Mouse (Mus musculus): ENCODE results near the gene Slc25a39. TPM values are rescaled to one million over a fixed set of nuclear protein-coding genes. Genes with fewer than 3 reads are reported as not detected.
"Not testable (repeated sequence)": the region's sequence is repeated elsewhere in the genome, so short reads cannot be mapped to it uniquely, and the experiment has no call there.

The Slc25a39 gene
- polyA plus RNA-seq, 1 experiment from 2014 or later: 274 TPM

DNA sequence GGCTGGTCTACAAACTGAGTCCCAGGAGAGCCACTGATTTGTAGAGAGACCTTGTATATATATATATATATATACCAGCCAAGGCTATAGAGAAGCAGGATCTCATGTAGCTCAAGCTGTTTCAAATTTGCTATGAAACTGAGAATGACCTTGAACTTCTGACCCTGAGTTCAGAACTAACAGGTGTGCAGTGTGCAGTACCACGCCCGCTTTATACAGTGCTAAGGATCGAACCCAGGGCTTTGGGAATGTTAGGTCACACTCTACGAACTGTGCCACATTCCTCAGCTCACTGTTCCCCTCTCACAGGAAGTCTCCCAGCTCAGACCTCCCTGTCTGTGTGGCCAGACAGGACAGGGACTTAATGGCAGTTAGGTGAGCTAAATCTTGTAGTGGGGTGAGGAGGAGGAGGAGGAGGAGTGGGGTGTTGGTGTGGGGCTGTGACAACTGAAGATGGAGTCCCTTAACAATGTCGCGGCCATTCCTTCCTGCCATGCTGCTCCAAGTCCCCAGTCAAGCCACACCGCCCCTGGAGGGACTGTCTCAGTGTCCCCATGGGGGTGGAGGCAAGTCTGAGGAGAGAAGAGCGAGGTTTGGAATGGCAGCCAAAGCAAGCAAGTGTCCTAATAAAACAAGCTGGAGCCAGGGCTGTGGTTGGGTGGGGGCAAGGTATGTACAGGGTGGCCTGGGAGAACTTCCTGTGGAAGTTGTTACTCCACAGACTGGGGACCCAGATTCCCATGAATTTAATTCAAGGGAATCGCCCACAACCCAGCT lies 40.1 kb downstream of the Slc25a39 start:
- Histone ChIP-seq H3K4me3 (ENCODE audit: low read length) (no peak overlapping the region), H3K27me3 (ENCODE audit: control insufficient read depth, insufficient read depth, low read length) (no peaks in the 10 kb centered on the region), H3K27ac (ENCODE audit: low read depth, low read length) (no peak overlapping the region), H3K4me2 (replicated peaks; ENCODE audit: low read depth, low read length) (no peak overlapping the region), H3K4me1 (ENCODE audit: control insufficient read depth, insufficient read depth, low read length) (no peaks in the 10 kb centered on the region), H3K9ac (ENCODE audit: low read depth, low read length) (no peak overlapping the region), H3K36me3 (ENCODE audit: control insufficient read depth, insufficient read depth, low read length) (no peaks in the 10 kb centered on the region), H3K9me3 (ENCODE audit: control insufficient read depth, low read length) (no peaks in the 10 kb centered on the region)
- ATAC-seq (ENCODE audit: low FRiP score, low TSS enrichment): no peak
- 72% methylated on average over 9 of the region's 9 CpGs for WGBS

DNA sequence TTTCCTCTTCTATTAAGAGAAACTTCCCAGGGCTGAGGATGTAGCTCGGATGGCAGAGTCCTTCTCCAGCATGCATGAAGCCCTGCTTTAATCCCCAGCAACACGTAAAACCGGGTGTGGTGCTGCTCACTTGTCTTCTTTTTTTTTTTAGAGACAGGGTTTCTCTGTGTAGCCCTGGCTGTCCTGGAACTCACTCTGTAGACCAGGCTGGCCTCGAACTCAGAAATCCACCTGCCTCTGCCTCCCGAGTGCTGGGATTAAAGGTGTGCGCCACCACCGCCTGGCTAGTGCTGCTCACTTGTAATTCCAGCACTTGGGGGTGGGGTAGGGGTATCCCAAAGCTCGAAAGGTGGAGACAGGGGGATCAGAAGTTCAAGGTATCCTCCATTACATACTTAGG lies 41.6 kb downstream of the Slc25a39 start, which contains the start of gene Slc4a1:
TSS of gene Slc4a1 (minus strand) at position 101 of the 400 bp plus-strand sequence.
- H3K9ac ChIP-seq (ENCODE audit: low read depth, low read length); H3K4me1 ChIP-seq (ENCODE audit: control insufficient read depth, insufficient read depth, low read length); H3K4me2 ChIP-seq (replicated peaks; ENCODE audit: low read depth, low read length); H3K27me3 ChIP-seq (ENCODE audit: control insufficient read depth, insufficient read depth, low read length); H3K36me3 ChIP-seq (ENCODE audit: control insufficient read depth, insufficient read depth, low read length); H3K27ac ChIP-seq (ENCODE audit: low read depth, low read length); ATAC-seq (ENCODE audit: low FRiP score, low TSS enrichment); H3K4me3 ChIP-seq (ENCODE audit: low read length); H3K9me3 ChIP-seq (ENCODE audit: control insufficient read depth, low read length): not testable (repeated sequence)
- 88% methylated on average over 8 of the region's 8 CpGs for WGBS

DNA sequence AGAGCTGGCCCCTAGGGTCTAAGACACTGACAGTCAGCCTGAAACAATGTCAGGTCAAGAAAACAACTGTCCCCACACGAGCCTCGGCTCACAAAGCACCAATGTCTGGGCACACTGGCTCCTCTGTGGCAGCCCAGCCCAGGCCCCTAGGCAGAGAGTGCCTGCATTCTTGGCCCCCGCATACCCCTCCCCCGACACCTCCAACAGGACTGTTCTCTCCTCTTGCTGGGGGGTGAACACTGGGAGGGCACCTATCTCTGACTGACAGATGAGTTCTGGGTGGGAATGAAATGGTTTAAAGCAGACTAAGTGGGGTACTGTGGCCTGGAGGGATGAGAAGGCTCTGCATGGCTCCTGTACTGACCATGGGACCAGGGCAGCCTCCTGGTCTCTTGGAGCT lies 42.0 kb downstream of the Slc25a39 start:
- no peaks in the 10 kb centered on the region for H3K4me1 ChIP-seq (ENCODE audit: control insufficient read depth, insufficient read depth, low read length)
- H3K4me3 ChIP-seq (ENCODE audit: low read length): no peak overlapping the region
- H3K9me3 ChIP-seq (ENCODE audit: control insufficient read depth, low read length): no peaks in the 10 kb centered on the region
- no peaks in the 10 kb centered on the region for H3K36me3 ChIP-seq (ENCODE audit: control insufficient read depth, insufficient read depth, low read length)
- no peak overlapping the region for H3K9ac ChIP-seq (ENCODE audit: low read depth, low read length)
- H3K4me2 ChIP-seq (replicated peaks; ENCODE audit: low read depth, low read length): no peak overlapping the region
- no peak overlapping the region for H3K27ac ChIP-seq (ENCODE audit: low read depth, low read length)
- no peak for ATAC-seq (ENCODE audit: low FRiP score, low TSS enrichment)
- WGBS: 51% methylated on average over 4 of the region's 4 CpGs
- H3K27me3 ChIP-seq (ENCODE audit: control insufficient read depth, insufficient read depth, low read length): no peaks in the 10 kb centered on the region

DNA sequence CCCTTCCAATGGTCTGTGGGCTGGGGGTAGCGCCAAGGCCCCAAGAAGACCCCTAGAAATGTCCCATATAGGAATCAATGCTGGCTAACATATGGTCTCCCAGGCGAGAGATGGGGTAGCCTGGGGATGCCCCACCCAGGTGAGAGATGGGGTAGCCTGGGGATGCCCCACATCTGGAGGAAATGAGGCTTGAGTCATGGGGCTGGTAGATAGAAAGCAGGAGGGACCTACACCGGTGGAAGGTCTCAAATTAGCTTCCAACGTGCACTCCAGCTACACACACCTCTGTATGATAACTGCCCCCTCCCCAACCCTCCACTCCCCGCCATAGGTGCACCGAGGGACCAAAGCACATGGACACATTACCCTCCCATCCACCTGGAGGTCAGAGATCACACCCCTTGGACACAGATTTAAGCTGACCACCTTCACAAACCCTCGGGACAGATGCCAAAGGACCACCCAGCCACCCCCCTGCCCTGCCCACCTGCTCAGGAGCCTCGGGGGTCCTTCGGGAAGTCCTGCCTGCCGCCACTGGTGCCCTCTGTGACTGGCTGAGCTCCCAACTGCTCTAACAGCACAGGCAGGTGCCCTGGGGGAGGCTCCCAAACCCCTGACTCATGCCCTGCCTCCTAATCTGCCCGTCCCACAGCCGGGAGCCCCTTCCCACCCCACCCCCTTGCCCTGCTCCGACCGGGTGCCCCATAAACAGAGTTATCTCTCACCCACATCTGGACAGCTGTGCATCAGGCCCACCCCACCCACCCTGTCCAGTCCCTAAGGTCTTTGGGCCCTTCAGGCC lies 43.0 kb downstream of the Slc25a39 start:
- Histone ChIP-seq H3K4me2 (replicated peaks; ENCODE audit: low read depth, low read length) (no peak overlapping the region), H3K27me3 (ENCODE audit: control insufficient read depth, insufficient read depth, low read length) (no peaks in the 10 kb centered on the region), H3K9me3 (ENCODE audit: control insufficient read depth, low read length) (no peaks in the 10 kb centered on the region), H3K4me3 (ENCODE audit: low read length) (no peak overlapping the region), H3K4me1 (ENCODE audit: control insufficient read depth, insufficient read depth, low read length) (no peaks in the 10 kb centered on the region), H3K36me3 (ENCODE audit: control insufficient read depth, insufficient read depth, low read length) (no peaks in the 10 kb centered on the region), H3K9ac (ENCODE audit: low read depth, low read length) (no peak overlapping the region), H3K27ac (ENCODE audit: low read depth, low read length) (no peak overlapping the region)
- no peak for ATAC-seq (ENCODE audit: low FRiP score, low TSS enrichment)
- WGBS: 71% methylated on average over 14 of the region's 14 CpGs

DNA sequence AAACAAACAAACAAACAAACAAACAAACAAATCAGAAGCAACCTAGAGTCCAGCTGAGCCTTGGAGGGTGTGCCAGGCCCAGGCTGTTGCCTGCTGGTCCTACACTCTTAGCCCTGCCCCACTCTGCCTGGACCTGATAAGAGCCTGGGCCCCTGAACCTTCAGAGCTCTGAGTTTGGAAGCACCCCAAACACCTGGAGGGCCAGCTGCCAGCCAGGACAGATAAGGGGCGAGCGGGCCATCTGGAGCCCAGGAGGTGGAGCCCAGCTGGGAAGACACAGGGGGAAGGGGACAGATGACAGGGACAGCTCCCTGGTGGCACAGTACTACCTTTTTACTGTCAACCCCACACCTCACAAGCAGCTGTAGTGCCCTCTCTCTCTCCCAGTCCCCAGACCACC lies 44.1 kb downstream of the Slc25a39 start:
- ATAC-seq (ENCODE audit: low FRiP score, low TSS enrichment): no peak
- H3K27ac ChIP-seq (ENCODE audit: low read depth, low read length): no peak overlapping the region
- H3K27me3 ChIP-seq (ENCODE audit: control insufficient read depth, insufficient read depth, low read length): no peaks in the 10 kb centered on the region
- H3K4me1 ChIP-seq (ENCODE audit: control insufficient read depth, insufficient read depth, low read length): no peaks in the 10 kb centered on the region
- H3K36me3 ChIP-seq (ENCODE audit: control insufficient read depth, insufficient read depth, low read length): no peaks in the 10 kb centered on the region
- no peak overlapping the region for H3K9ac ChIP-seq (ENCODE audit: low read depth, low read length)
- H3K9me3 ChIP-seq (ENCODE audit: control insufficient read depth, low read length): no peaks in the 10 kb centered on the region
- no peak overlapping the region for H3K4me2 ChIP-seq (replicated peaks; ENCODE audit: low read depth, low read length)
- WGBS: 63% methylated on average over 2 of the region's 2 CpGs
- no peak overlapping the region for H3K4me3 ChIP-seq (ENCODE audit: low read length)

DNA sequence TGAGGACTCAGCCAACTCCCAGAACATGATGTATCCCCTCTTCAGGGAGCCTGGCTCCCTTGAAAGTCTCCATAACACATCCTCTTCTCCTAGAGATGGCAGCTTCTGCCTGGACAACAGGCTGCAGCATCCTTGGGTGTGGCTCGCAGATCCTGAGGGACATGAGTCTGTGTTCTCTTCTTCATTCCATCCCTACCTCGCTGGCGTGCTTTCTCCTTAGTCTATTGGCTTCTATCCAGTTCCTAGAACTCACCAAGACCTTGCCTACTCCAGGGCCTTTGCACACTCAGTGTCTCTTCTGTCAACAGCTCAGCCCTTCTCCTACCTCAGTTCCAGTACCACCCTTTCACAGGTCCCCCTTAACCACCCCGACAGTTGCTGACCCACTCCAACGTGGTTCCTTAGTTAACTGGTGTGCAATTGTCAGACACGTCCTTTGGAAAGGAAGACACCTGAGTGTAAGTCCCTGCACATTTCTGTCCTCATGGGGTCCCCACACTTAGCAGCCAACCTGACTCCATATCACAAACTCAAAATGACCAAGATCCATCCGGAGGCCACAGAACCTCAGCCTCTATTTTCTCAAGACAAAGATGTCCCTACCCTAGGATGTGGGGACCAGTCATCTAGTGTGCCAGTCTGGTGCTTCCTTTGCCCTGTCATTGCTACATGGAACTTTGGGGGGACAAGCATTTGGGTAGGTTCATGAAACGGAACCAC lies 45.8 kb downstream of the Slc25a39 start:
- Histone ChIP-seq H3K27me3 (ENCODE audit: control insufficient read depth, insufficient read depth, low read length) (no peaks in the 10 kb centered on the region), H3K9me3 (ENCODE audit: control insufficient read depth, low read length) (no peaks in the 10 kb centered on the region), H3K4me2 (replicated peaks; ENCODE audit: low read depth, low read length) (no peak overlapping the region), H3K4me3 (ENCODE audit: low read length) (no peak overlapping the region), H3K9ac (ENCODE audit: low read depth, low read length) (no peak overlapping the region), H3K36me3 (ENCODE audit: control insufficient read depth, insufficient read depth, low read length) (no peaks in the 10 kb centered on the region), H3K27ac (ENCODE audit: low read depth, low read length) (no peak overlapping the region), H3K4me1 (ENCODE audit: control insufficient read depth, insufficient read depth, low read length) (no peaks in the 10 kb centered on the region)
- no peak for ATAC-seq (ENCODE audit: low FRiP score, low TSS enrichment)
- 86% methylated on average over 8 of the region's 8 CpGs for WGBS

DNA sequence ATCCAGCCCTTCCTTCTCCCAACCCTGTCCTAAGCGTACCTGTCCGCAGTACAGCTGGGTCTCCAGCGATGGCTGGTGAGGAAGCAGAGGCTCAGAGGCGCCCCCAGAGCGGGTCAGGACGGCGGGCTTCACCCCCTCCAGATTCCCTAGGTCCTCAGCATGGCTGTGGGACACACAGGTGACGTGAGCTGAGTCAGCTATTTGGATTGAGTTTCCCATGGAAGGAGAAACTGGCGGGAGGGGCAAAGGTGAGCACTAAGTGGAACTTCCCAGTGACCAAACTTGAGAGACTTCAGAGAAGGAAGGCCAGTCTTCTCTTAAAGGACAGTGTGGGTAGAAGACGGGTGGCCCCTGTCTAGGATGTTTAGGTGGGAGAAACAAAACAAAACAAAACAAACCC lies 49.4 kb downstream of the Slc25a39 start:
- Histone ChIP-seq H3K27me3 (ENCODE audit: control insufficient read depth, insufficient read depth, low read length) (no peaks in the 10 kb centered on the region), H3K4me2 (replicated peaks; ENCODE audit: low read depth, low read length) (no peak overlapping the region), H3K9me3 (ENCODE audit: control insufficient read depth, low read length) (no peaks in the 10 kb centered on the region), H3K36me3 (ENCODE audit: control insufficient read depth, insufficient read depth, low read length) (no peaks in the 10 kb centered on the region), H3K27ac (ENCODE audit: low read depth, low read length) (no peak overlapping the region), H3K9ac (ENCODE audit: low read depth, low read length) (no peak overlapping the region), H3K4me3 (ENCODE audit: low read length) (no peak overlapping the region), H3K4me1 (ENCODE audit: control insufficient read depth, insufficient read depth, low read length) (no peaks in the 10 kb centered on the region)
- ATAC-seq (ENCODE audit: low FRiP score, low TSS enrichment): no peak
- WGBS: 65% methylated on average over 10 of the region's 10 CpGs

DNA sequence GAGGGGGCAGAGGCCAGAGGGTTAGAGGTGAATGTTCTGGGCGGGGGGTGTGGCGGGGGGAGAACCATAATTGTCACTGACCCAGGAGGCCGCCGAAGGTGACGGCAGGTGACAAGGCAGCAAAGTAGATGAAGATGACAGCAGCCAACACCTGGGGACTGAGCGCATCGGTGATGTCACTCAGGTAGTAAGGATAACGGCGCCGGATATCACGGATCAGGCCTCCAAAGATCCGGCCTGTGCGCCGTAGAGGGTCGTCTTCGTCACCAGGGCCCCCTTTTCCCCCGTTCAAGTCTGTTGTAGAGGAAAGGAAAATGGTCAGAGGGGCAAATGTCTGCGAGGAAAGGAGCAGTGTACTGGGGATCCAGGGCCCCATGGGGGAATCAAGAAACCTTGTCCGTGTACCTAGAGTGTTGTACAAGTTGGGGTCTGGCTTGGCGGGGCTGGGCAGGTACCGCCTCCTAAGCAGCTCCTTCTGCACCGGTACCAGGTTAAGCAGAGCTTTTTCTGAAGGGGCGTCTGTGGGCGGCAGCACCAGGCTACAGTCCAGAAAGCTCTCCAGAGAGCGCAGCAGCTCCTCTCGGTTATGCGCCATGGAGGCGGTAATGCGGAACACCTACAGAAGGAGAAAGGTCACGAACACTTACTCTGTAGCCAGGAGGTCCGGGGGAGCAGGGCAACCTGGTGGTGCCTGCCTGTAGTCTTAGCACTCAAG lies 51.0 kb downstream of the Slc25a39 start:
- H3K4me1 ChIP-seq (ENCODE audit: control insufficient read depth, insufficient read depth, low read length): 0 out of 2 replicates have a peak, but pooled peaks cover 6% of the 10 kb centered on the region
- H3K4me3 ChIP-seq (ENCODE audit: low read length): no peak overlapping the region
- no peak overlapping the region for H3K27ac ChIP-seq (ENCODE audit: low read depth, low read length)
- H3K4me2 ChIP-seq (replicated peaks; ENCODE audit: low read depth, low read length): no peak overlapping the region
- ATAC-seq (ENCODE audit: low FRiP score, low TSS enrichment): no peak
- no peak overlapping the region for H3K9ac ChIP-seq (ENCODE audit: low read depth, low read length)
- no peaks in the 10 kb centered on the region for H3K9me3 ChIP-seq (ENCODE audit: control insufficient read depth, low read length)
- H3K27me3 ChIP-seq (ENCODE audit: control insufficient read depth, insufficient read depth, low read length): no peaks in the 10 kb centered on the region; the same call in 1 of the 2 replicates
- no peaks in the 10 kb centered on the region for H3K36me3 ChIP-seq (ENCODE audit: control insufficient read depth, insufficient read depth, low read length)
- WGBS: 61% methylated on average over 31 of the region's 31 CpGs
